Mouse (Mus musculus): ENCODE results near the gene Foxf1. TPM values are rescaled to one million over a fixed set of nuclear protein-coding genes. Genes with fewer than 3 reads are reported as not detected.

The Foxf1 gene
- polyA plus RNA-seq, 1 experiment from 2014 or later = 1.1 TPM

DNA sequence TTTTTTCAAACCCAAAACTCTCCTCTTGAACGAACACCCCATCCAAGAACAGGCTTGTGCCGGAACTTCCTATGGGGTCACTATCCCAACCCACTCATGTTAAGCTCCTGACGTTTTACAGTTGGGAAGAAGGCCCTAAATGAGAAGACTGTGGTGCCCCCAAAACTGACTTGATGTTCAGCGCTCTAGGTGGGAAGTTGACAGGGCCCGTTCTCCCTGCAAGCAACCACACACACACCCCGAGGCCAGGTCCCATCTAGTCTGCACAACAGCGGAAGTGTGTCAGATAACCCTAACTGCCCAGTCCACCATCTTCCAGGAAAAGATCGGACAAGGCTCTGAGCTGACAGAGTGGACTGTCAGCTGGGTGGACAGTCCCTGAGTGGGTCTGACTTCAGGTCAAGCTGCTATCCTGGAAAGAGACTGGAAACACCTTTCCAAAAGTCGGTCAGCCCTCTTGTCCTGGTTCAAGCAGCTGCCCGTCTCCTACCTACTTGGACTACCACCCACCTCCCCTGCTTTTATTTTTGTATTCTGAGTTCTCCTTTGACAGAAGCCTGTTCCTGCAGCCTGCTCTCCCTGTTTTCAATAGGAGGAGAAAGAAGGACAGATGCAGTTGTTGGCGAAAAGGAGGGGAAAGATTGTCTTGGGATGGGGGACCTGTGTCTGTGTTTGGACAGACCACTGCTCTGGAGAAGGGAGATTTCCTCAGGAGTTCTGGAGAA lies 11.6 kb upstream of the Foxf1 start:
- 11% methylated on average over 11 of the region's 11 CpGs for WGBS
- no peak for ATAC-seq
- no peak overlapping the region for H3K9ac ChIP-seq (ENCODE audit: low read depth, low read length)

DNA sequence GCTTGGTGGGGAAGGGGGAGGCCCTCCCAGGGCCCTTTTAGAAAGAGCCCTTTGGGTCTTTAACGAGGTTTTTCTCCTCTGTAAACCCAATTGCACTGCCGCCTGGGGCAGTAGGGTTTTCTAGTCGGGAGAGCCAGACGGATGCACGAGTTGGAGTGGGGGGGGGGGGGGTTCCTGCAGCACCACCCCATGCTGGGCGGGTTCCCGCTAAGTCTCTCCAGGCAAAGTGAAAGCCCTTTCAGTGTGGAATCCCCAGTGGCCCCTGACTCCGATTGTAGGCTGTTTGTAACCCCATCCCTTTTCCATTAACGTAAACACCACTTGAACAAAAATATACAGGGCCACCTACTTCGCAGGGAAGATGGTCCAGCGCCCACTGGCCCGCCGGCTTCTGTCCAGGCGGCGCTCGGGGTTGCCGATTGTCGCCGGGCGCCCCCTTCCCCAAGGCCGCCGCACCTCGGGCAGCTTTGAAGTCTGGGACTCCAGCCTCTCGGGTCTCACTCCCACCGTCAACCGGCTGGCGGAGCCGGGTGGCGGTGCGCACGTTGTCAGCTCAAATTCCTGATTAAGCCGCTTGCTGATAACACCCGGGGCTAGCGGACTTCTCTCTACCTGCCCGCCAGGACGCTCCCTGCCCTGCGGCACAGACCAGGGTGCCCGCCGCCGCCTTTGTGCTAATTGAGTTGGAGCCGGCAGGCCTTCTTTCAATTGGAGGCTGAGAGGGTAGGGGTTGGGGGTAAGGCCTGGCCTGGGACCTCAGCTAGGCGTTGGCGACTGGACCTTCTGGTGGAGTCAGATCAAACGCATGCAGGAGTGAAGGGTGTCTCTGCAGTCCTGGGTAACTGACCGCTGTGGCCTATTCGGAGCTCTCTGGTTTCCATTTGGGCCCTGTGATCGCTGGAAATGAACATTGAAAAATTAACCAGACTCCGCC lies 10.7 kb upstream of the Foxf1 start:
- Histone ChIP-seq H3K4me3 (ENCODE audit: low read depth, low read length) (no peak overlapping the region), H3K4me1 (ENCODE audit: control insufficient read depth, insufficient read depth, low read length) (no peaks in the 10 kb centered on the region), H3K9me3 (replicated peaks; ENCODE audit: control insufficient read depth, low read length, poor library complexity, severe bottlenecking) (no peaks in the 10 kb centered on the region), H3K9ac (ENCODE audit: low read depth, low read length) (no peak overlapping the region), H3K27ac (ENCODE audit: low read length) (no peak overlapping the region), H3K4me2 (ENCODE audit: low read length) (no peak overlapping the region), H3K36me3 (ENCODE audit: control insufficient read depth, insufficient read depth, low read length) (no peaks in the 10 kb centered on the region), H3K27me3 (ENCODE audit: control insufficient read depth, insufficient read depth, low read depth, low read length) (peaks cover 61% of the 10 kb centered on the region)
- ATAC-seq = no peak
- WGBS = 1% methylated on average over 48 of the region's 48 CpGs

More for the DNA sequence above, 11.6 kb upstream of the Foxf1 start:
- Histone ChIP-seq H3K4me2 (ENCODE audit: low read length) (no peak overlapping the region), H3K9me3 (replicated peaks; ENCODE audit: control insufficient read depth, low read length, poor library complexity, severe bottlenecking) (no peaks in the 10 kb centered on the region), H3K27me3 (ENCODE audit: control insufficient read depth, insufficient read depth, low read depth, low read length) (peaks cover 55% of the 10 kb centered on the region), H3K4me3 (ENCODE audit: low read depth, low read length) (no peak overlapping the region), H3K4me1 (ENCODE audit: control insufficient read depth, insufficient read depth, low read length) (no peaks in the 10 kb centered on the region), H3K36me3 (ENCODE audit: control insufficient read depth, insufficient read depth, low read length) (no peaks in the 10 kb centered on the region), H3K27ac (ENCODE audit: low read length) (no peak overlapping the region)

DNA sequence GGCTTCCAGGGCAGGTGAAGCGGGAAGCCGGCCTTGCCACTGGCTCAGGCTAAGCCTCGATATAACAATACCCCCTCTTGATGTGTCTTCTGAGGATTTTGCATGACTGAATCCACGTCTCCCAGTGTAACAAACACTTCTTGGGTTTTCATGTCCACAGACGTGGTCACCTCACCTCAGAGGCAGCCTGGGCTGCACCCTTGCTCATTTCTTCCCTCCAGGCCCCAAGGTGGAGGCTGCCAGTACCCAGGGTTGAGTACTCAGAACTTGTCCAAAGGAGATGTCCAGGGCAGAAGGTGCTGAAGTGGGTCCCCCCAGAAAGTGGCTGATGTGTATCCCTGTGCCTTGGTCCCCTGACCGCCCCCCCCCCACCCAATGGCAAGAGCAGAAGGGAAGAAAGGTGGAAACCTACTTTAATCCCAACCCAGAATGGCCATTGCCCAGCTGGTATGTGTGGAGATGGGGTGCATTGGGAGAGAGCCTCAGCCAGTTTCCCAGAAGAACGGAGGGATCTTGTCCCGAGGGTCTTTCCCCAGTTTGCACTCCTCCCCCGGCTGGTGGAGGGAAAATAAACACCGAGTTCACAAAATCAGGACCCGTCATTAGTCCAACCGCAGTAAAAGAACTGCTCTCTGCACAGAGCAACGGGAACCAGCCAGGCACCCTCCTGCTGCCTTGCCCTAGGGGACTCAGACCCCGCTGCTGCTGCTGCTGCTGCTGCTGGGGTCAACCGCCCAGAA lies 9.9 kb upstream of the Foxf1 start:
- 1% methylated on average over 15 of the region's 15 CpGs for WGBS
- ATAC-seq = no peak
- H3K27ac ChIP-seq (ENCODE audit: low read length) = no peak overlapping the region

DNA sequence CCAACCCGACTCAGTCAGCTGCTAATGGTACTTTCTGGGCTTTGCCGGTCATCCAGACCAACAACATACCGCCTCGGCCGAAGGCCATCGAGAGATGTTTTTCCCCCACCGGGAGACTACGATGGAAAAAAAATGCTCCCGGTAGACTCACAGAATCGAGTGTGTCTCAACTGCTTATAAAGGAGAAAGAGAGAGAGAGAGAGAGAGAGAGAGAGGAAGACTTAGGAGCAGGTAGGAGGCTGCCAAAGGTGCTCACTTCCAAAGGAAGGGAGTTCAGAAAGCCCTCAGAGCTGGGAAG lies 9.4 kb upstream of the Foxf1 start:
- Histone ChIP-seq H3K4me3 (ENCODE audit: low read depth, low read length) (no peak overlapping the region), H3K9me3 (replicated peaks; ENCODE audit: control insufficient read depth, low read length, poor library complexity, severe bottlenecking) (no peaks in the 10 kb centered on the region), H3K36me3 (ENCODE audit: control insufficient read depth, insufficient read depth, low read length) (no peaks in the 10 kb centered on the region), H3K4me2 (ENCODE audit: low read length) (no peak overlapping the region), H3K9ac (ENCODE audit: low read depth, low read length) (no peak overlapping the region), H3K27me3 (ENCODE audit: control insufficient read depth, insufficient read depth, low read depth, low read length) (peaks cover 61% of the 10 kb centered on the region), H3K27ac (ENCODE audit: low read length) (no peak overlapping the region), H3K4me1 (ENCODE audit: control insufficient read depth, insufficient read depth, low read length) (no peaks in the 10 kb centered on the region)
- ATAC-seq = no peak
- WGBS = 2% methylated on average over 10 of the region's 10 CpGs

More for the DNA sequence above, 9.9 kb upstream of the Foxf1 start:
- Histone ChIP-seq H3K4me2 (ENCODE audit: low read length) (no peak overlapping the region), H3K4me3 (ENCODE audit: low read depth, low read length) (no peak overlapping the region), H3K27me3 (ENCODE audit: control insufficient read depth, insufficient read depth, low read depth, low read length) (peaks cover 57% of the 10 kb centered on the region), H3K4me1 (ENCODE audit: control insufficient read depth, insufficient read depth, low read length) (no peaks in the 10 kb centered on the region), H3K9ac (ENCODE audit: low read depth, low read length) (no peak overlapping the region), H3K9me3 (replicated peaks; ENCODE audit: control insufficient read depth, low read length, poor library complexity, severe bottlenecking) (no peaks in the 10 kb centered on the region), H3K36me3 (ENCODE audit: control insufficient read depth, insufficient read depth, low read length) (no peaks in the 10 kb centered on the region)

DNA sequence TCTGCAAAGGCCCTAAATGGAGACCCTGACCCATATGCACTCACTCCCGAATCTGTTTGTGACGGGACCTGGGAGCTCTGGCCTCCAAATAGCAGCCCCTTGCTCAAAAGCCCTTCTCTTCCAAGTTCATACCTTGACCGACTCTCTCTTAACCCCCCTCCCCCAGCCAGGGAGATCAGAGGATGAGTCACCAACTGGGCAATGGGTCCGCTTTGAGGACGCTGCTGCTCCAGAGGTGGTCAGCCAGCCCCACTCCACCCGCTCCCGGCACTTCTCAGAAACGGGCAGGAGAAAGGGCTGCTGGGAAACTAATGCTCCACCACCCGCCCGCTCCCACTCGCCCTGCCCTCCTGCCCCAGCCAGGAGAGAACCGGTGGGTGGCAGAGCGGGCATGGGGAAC lies 8.2 kb upstream of the Foxf1 start:
- Histone ChIP-seq H3K27ac (ENCODE audit: low read length) (no peak overlapping the region), H3K4me2 (ENCODE audit: low read length) (no peak overlapping the region), H3K36me3 (ENCODE audit: control insufficient read depth, insufficient read depth, low read length) (no peaks in the 10 kb centered on the region), H3K4me1 (ENCODE audit: control insufficient read depth, insufficient read depth, low read length) (no peaks in the 10 kb centered on the region), H3K9ac (ENCODE audit: low read depth, low read length) (no peak overlapping the region), H3K9me3 (replicated peaks; ENCODE audit: control insufficient read depth, low read length, poor library complexity, severe bottlenecking) (no peaks in the 10 kb centered on the region), H3K27me3 (ENCODE audit: control insufficient read depth, insufficient read depth, low read depth, low read length) (peaks cover 53% of the 10 kb centered on the region), H3K4me3 (ENCODE audit: low read depth, low read length) (no peak overlapping the region)
- 2% methylated on average over 13 of the region's 13 CpGs for WGBS
- no peak for ATAC-seq

DNA sequence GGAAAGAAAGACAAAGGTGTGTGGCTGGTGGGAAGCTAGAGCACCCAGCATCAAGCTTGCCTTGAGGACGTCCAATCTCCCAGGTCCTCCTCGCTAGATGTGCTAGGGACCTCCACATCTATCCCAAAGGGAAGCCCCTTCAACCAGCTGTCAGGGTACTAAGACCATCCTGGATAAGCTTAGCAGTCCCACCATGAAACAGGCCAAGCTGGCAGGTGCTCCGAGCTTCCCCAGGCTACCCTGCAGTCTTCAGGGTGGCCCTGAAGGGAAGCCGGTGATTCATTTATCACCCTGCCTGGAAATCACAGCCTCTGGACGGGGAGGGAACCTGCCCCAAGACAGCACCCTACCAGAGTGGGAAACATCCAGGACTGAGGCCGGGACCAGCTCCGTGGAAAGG lies 7.6 kb upstream of the Foxf1 start:
- H3K9me3 ChIP-seq (replicated peaks; ENCODE audit: control insufficient read depth, low read length, poor library complexity, severe bottlenecking) = no peaks in the 10 kb centered on the region
- no peak overlapping the region for H3K4me2 ChIP-seq (ENCODE audit: low read length)
- 2% methylated on average over 7 of the region's 7 CpGs for WGBS
- H3K27me3 ChIP-seq (ENCODE audit: control insufficient read depth, insufficient read depth, low read depth, low read length) = peaks cover 53% of the 10 kb centered on the region
- no peak overlapping the region for H3K27ac ChIP-seq (ENCODE audit: low read length)
- ATAC-seq = no peak
- no peaks in the 10 kb centered on the region for H3K36me3 ChIP-seq (ENCODE audit: control insufficient read depth, insufficient read depth, low read length)
- H3K4me3 ChIP-seq (ENCODE audit: low read depth, low read length) = no peak overlapping the region
- H3K4me1 ChIP-seq (ENCODE audit: control insufficient read depth, insufficient read depth, low read length) = no peaks in the 10 kb centered on the region
- no peak overlapping the region for H3K9ac ChIP-seq (ENCODE audit: low read depth, low read length)

DNA sequence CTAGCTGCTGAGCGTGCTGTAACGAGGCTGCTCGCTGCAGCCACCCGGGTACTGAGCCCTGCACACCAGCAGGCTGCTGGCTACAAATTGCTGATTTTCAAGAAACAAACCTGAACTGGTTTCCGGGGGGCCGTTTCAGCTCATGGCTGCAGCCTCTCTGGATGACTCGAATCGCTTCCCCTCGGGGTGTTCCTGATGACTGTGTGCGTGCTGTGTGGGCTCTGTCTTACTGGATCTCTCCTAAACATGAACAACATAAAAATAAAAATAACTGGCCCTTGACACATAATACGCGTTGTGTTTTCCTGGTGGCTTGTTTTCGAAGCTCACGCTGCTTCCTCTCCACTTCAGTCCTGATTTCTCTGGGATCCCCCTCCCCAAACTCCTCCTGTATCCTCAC lies 5.5 kb upstream of the Foxf1 start:
- Histone ChIP-seq H3K9me3 (replicated peaks; ENCODE audit: control insufficient read depth, low read length, poor library complexity, severe bottlenecking) (no peaks in the 10 kb centered on the region), H3K4me2 (ENCODE audit: low read length) (no peak overlapping the region), H3K4me1 (ENCODE audit: control insufficient read depth, insufficient read depth, low read length) (peaks cover 10% of the 10 kb centered on the region), H3K4me3 (ENCODE audit: low read depth, low read length) (no peak overlapping the region), H3K27me3 (ENCODE audit: control insufficient read depth, insufficient read depth, low read depth, low read length) (peaks cover 66% of the 10 kb centered on the region), H3K27ac (ENCODE audit: low read length) (no peak overlapping the region), H3K9ac (ENCODE audit: low read depth, low read length) (no peak overlapping the region), H3K36me3 (ENCODE audit: control insufficient read depth, insufficient read depth, low read length) (no peaks in the 10 kb centered on the region)
- WGBS = 3% methylated on average over 14 of the region's 14 CpGs
- ATAC-seq = no peak

DNA sequence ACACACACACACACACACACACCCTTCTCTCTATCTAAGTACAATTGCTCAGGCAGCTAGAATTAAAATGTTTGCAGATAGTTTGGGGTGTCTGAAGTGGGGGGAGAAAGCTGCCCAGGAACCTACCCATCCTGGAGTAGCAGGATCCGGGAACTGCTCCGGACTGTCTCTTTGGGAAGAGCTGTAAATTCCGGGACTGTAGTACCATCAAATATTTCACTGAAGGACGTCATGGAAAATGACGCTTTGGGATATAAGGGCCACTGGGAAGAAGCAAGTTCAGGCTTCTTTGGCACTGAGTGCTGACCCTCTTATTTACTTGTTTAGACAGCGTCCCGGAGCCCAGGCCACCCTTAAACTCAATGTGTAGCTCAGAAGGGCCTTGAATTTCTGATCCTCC lies 5.0 kb upstream of the Foxf1 start:
- Histone ChIP-seq H3K27me3 (ENCODE audit: control insufficient read depth, insufficient read depth, low read depth, low read length) (peaks cover 66% of the 10 kb centered on the region), H3K27ac (ENCODE audit: low read length) (no peak overlapping the region), H3K36me3 (ENCODE audit: control insufficient read depth, insufficient read depth, low read length) (no peaks in the 10 kb centered on the region), H3K9me3 (replicated peaks; ENCODE audit: control insufficient read depth, low read length, poor library complexity, severe bottlenecking) (no peaks in the 10 kb centered on the region), H3K4me2 (ENCODE audit: low read length) (no peak overlapping the region), H3K4me1 (ENCODE audit: control insufficient read depth, insufficient read depth, low read length) (peaks cover 15% of the 10 kb centered on the region), H3K9ac (ENCODE audit: low read depth, low read length) (no peak overlapping the region), H3K4me3 (ENCODE audit: low read depth, low read length) (no peak overlapping the region)
- WGBS = 3% methylated on average over 7 of the region's 7 CpGs
- ATAC-seq = no peak

DNA sequence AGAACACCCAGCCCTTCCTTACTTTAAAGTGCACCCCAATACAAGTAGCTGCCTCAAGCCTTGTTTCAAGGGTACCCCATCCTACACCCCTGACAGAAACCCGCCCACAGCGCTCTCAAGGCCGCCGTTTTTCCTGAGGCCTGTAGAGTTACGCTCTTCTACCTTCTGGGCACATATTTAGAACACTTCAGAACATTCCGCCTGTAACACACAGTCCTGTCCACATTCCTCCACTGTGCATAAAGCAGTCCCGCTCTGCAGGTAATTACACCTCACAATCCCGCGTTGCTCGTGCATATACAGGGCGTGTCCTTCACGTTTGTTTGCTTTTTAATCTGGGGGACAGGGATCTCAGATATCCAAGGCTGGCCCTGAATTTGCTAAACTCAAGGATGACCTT lies 4.2 kb upstream of the Foxf1 start:
- 2% methylated on average over 12 of the region's 12 CpGs for WGBS
- Histone ChIP-seq H3K27ac (ENCODE audit: low read length) (no peak overlapping the region), H3K4me3 (ENCODE audit: low read depth, low read length) (no peak overlapping the region), H3K27me3 (ENCODE audit: control insufficient read depth, insufficient read depth, low read depth, low read length) (peaks cover 70% of the 10 kb centered on the region), H3K9ac (ENCODE audit: low read depth, low read length) (no peak overlapping the region), H3K36me3 (ENCODE audit: control insufficient read depth, insufficient read depth, low read length) (no peaks in the 10 kb centered on the region), H3K4me1 (ENCODE audit: control insufficient read depth, insufficient read depth, low read length) (peaks cover 18% of the 10 kb centered on the region), H3K4me2 (ENCODE audit: low read length) (no peak overlapping the region), H3K9me3 (replicated peaks; ENCODE audit: control insufficient read depth, low read length, poor library complexity, severe bottlenecking) (no peaks in the 10 kb centered on the region)
- ATAC-seq = no peak
